Mouse (Mus musculus): ENCODE measurements at regions not wholly inside any gene's neighbourhood (a gene's known extent, or its start where the extent isn't known, plus 50 kb on each side); places are given as distances from the start of the nearest gene placed in this dataset.

DNA sequence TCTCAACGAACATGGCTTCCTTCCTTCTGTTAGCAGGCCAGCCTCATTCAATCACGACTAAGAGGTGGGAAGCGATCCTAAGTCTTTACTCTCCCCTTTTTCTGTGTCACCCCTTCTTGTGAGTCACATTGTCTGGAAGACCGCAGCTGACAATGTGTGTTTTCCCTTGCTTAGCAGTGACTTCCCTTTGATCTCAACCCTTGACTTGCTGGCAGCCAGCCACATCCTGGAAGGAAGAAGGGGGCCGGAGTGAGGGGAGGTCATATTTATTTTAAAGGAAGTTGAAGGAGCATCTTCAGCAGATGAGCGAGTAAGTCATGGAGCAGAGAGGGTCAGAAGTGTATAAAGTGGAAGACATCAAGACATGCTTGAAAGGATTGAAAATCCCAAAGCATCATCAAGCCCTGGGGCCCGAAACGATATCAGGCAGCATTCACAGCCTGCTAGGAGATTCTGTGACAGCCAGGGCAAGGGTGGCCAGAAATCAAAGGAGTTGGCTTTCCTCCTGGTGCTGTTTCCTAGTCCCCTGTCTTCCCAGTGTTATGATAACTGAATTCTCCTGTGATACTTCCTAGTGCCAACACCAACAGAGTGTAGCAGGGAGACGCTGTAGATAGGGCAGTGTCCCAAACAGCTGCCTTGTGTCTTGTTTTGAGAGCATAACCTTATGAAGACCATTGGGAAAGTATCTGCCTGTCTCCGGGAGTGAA, 245.9 kb downstream of the Ankrd16 start:
- H3K4me3 ChIP-seq (ENCODE audit: low read length): no peak overlapping the region
- H3K27ac ChIP-seq (ENCODE audit: low read length): peak overlapping the region; percentile 76
- H3K36me3 ChIP-seq (ENCODE audit: control insufficient read depth, insufficient read depth): no peaks in the 10 kb centered on the region
- 32% methylated on average over 10 of the region's 10 CpGs for WGBS
- H3K4me1 ChIP-seq (ENCODE audit: control insufficient read depth, insufficient read depth, low read length): peaks cover 14% of the 10 kb centered on the region
- peak overlapping the region; percentile 12; the same call in 1 of the 2 replicates for H3K4me2 ChIP-seq (ENCODE audit: low read depth, low read length)
- no peaks in the 10 kb centered on the region for H3K27me3 ChIP-seq (ENCODE audit: control insufficient read depth, insufficient read depth, low read length)
- H3K9me3 ChIP-seq (replicated peaks; ENCODE audit: control insufficient read depth, low read length): no peaks in the 10 kb centered on the region
- peak; percentile 91 for ATAC-seq (replicated peaks; ENCODE audit: extremely low read depth, insufficient read depth, low FRiP score)
- no peak overlapping the region for H3K9ac ChIP-seq (ENCODE audit: low read length)

DNA sequence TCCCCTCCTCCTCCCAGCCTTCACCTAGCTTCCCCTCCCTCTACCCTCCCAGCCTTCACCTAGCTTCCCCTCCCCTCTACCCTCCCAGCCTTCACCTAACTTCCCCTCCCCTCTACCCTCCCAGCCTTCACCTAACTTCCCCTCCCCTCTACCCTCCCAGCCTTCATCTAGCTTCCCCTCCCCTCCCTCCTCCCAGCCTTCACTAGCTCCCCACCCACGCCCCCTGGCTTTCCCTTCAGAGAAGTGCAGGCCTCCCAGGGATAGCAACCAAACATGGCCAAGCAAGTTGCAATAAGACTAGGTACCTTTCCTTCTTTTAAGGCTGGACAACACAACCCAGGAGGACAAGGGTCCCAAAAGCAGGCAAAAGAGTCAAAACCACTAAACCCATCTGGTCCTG, 248.5 kb downstream of the Ankrd16 start:
- Histone ChIP-seq H3K27me3 (ENCODE audit: control insufficient read depth, insufficient read depth, low read length) (no peaks in the 10 kb centered on the region), H3K4me2 (ENCODE audit: low read depth, low read length) (no peak overlapping the region), H3K27ac (ENCODE audit: low read length) (no peak overlapping the region), H3K9ac (ENCODE audit: low read length) (no peak overlapping the region), H3K4me1 (ENCODE audit: control insufficient read depth, insufficient read depth, low read length) (peaks cover 11% of the 10 kb centered on the region), H3K4me3 (ENCODE audit: low read length) (no peak overlapping the region), H3K9me3 (replicated peaks; ENCODE audit: control insufficient read depth, low read length) (no peaks in the 10 kb centered on the region), H3K36me3 (ENCODE audit: control insufficient read depth, insufficient read depth) (no peaks in the 10 kb centered on the region)
- 62% methylated on average over 1 of the region's 1 CpGs for WGBS
- no peak for ATAC-seq (replicated peaks; ENCODE audit: extremely low read depth, insufficient read depth, low FRiP score)

DNA sequence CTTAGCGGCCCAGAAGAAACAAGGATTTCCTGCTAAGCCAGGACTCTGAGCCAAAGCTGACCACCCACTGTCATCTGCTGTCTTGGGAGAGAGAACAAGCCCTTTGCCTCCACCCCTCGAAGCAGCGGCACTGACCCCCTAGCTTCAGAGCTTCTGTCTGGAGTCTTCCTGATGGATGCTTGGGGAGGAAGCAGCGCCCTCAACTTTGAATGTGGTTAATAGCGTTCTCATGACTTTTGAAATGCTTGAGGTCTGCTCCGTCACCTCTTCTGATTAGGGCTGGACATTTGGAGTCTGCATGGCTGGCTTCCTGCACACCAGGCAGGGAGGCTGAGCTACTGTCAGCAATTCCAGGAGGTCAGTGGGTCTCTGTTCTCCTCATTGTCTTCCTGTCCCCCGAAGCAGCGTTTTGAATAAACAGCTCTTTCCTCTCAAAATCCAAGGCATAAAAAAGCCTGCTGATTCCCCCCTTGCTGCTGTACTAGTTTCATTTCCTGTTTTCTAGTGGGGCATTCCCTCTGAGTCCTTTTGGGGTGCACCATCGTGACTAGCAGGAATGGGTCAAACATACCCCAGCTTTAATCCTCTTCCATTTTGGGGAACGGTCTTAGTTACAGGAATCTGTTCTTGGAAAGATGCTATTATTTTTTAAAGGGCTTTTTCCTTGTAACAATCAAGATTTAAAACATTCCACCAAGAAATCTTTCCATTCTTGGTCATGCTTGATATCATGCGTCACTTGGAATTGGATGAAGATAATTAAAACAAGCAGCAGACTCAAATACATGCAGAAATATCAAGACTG, 256.0 kb downstream of the Ankrd16 start:
- Histone ChIP-seq H3K36me3 (ENCODE audit: control insufficient read depth, insufficient read depth) (no peaks in the 10 kb centered on the region), H3K9ac (ENCODE audit: low read length) (no peak overlapping the region), H3K27ac (ENCODE audit: low read length) (peak overlapping the region; percentile 65), H3K4me1 (ENCODE audit: control insufficient read depth, insufficient read depth, low read length) (no peaks in the 10 kb centered on the region), H3K4me3 (ENCODE audit: low read length) (no peak overlapping the region), H3K9me3 (replicated peaks; ENCODE audit: control insufficient read depth, low read length) (no peaks in the 10 kb centered on the region), H3K4me2 (ENCODE audit: low read depth, low read length) (peak overlapping the region; percentile 10; the same call in 1 of the 2 replicates), H3K27me3 (ENCODE audit: control insufficient read depth, insufficient read depth, low read length) (no peaks in the 10 kb centered on the region)
- WGBS: 50% methylated on average over 11 of the region's 11 CpGs
- ATAC-seq (replicated peaks; ENCODE audit: extremely low read depth, insufficient read depth, low FRiP score): peak; percentile 76

DNA sequence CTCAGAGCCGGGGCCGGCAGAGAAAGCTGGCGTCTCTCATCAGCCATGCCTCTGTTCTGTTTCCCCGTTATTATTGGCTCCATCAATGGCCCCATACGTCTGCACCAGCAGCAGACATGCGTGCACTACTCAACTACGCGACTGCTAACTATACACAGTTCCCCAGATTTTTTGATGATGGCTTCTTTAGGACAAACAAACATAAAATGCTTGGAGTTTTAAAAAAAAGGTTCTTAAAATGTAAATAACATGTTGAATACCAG, 256.6 kb downstream of the Ankrd16 start:
- Histone ChIP-seq H3K9me3 (replicated peaks; ENCODE audit: control insufficient read depth, low read length) (no peaks in the 10 kb centered on the region), H3K4me3 (ENCODE audit: low read length) (no peak overlapping the region), H3K4me1 (ENCODE audit: control insufficient read depth, insufficient read depth, low read length) (no peaks in the 10 kb centered on the region), H3K36me3 (ENCODE audit: control insufficient read depth, insufficient read depth) (no peaks in the 10 kb centered on the region), H3K9ac (ENCODE audit: low read length) (no peak overlapping the region), H3K27ac (ENCODE audit: low read length) (peak overlapping the region; percentile 65), H3K4me2 (ENCODE audit: low read depth, low read length) (no peak overlapping the region), H3K27me3 (ENCODE audit: control insufficient read depth, insufficient read depth, low read length) (no peaks in the 10 kb centered on the region)
- 62% methylated on average over 8 of the region's 8 CpGs for WGBS
- no peak for ATAC-seq (replicated peaks; ENCODE audit: extremely low read depth, insufficient read depth, low FRiP score)

GRCm38 (mm10) chr2:12049386-12049785, 252.3 kb downstream of the Itga8 start:
- Histone ChIP-seq H3K27ac (ENCODE audit: low read length) (no peak overlapping the region; the same call in 1 of the 2 replicates), H3K4me2 (ENCODE audit: low read depth, low read length) (peak overlapping the region; percentile 27; the same call in 1 of the 2 replicates), H3K27me3 (ENCODE audit: control insufficient read depth, insufficient read depth, low read length) (no peaks in the 10 kb centered on the region), H3K4me1 (ENCODE audit: control insufficient read depth, insufficient read depth, low read length) (peaks cover 9% of the 10 kb centered on the region), H3K4me3 (ENCODE audit: low read length) (no peak overlapping the region), H3K9me3 (replicated peaks; ENCODE audit: control insufficient read depth, low read length) (no peaks in the 10 kb centered on the region), H3K36me3 (ENCODE audit: control insufficient read depth, insufficient read depth) (no peaks in the 10 kb centered on the region), H3K9ac (ENCODE audit: low read length) (no peak overlapping the region)
- 42% methylated on average over 7 of the region's 7 CpGs for WGBS
- ATAC-seq (replicated peaks; ENCODE audit: extremely low read depth, insufficient read depth, low FRiP score): no peak

GRCm38 (mm10) chr2:12049972-12050371, 251.8 kb downstream of the Itga8 start:
- Histone ChIP-seq H3K27me3 (ENCODE audit: control insufficient read depth, insufficient read depth, low read length) (no peaks in the 10 kb centered on the region), H3K4me3 (ENCODE audit: low read length) (no peak overlapping the region), H3K9me3 (replicated peaks; ENCODE audit: control insufficient read depth, low read length) (no peaks in the 10 kb centered on the region), H3K9ac (ENCODE audit: low read length) (no peak overlapping the region), H3K36me3 (ENCODE audit: control insufficient read depth, insufficient read depth) (no peaks in the 10 kb centered on the region), H3K4me2 (ENCODE audit: low read depth, low read length) (no peak overlapping the region), H3K27ac (ENCODE audit: low read length) (no peak overlapping the region), H3K4me1 (ENCODE audit: control insufficient read depth, insufficient read depth, low read length) (peaks cover 9% of the 10 kb centered on the region)
- ATAC-seq (replicated peaks; ENCODE audit: extremely low read depth, insufficient read depth, low FRiP score): no peak

DNA sequence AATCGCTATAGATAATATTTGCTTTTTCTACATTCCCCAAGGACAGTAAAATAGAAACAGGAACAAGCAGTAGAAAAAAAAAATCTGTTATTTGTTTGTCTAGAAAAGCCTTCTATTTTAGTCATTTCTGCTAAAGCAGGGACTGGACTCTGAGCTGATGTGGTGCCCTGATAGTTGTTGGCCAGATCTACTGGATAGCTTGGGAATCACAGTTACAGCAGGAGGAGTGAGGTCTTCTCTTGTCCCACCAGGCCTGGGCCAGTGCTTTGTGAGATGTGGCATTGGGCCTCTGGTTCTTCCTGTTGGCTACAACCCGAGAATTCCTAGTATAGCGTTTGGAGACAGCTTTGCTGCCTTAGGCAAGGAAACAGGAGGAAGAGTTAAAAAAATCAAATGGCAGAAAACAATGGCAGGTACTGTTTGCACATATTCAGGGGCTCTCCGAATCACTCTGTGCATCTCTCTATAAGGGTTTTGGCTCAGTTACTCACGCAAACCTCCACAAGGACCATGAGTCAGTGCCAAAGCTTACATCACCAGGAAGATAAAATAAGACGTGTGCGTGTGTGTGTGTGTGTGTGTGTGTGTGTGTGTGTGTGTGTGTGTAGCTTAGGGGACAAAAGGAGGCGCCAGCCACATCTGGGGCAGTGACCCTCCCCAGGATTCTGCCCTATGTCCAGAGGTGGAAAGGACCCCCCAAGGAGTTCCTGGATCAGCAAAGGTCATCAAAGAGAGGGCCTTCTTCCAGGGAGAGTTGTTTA, 248.1 kb downstream of the Itga8 start:
- 0 out of 2 replicates have a peak, but pooled peaks have one; percentile 38 for ATAC-seq (replicated peaks; ENCODE audit: extremely low read depth, insufficient read depth, low FRiP score)

GRCm38 (mm10) chr2:12054165-12054500, 247.6 kb downstream of the Itga8 start:
- peaks cover 7% of the 10 kb centered on the region for H3K4me1 ChIP-seq (ENCODE audit: control insufficient read depth, insufficient read depth, low read length)
- no peaks in the 10 kb centered on the region for H3K36me3 ChIP-seq (ENCODE audit: control insufficient read depth, insufficient read depth)
- WGBS: 35% methylated on average over 3 of the region's 3 CpGs
- H3K9me3 ChIP-seq (replicated peaks; ENCODE audit: control insufficient read depth, low read length): no peaks in the 10 kb centered on the region
- ATAC-seq (replicated peaks; ENCODE audit: extremely low read depth, insufficient read depth, low FRiP score): no peak
- H3K27me3 ChIP-seq (ENCODE audit: control insufficient read depth, insufficient read depth, low read length): no peaks in the 10 kb centered on the region
- peak overlapping the region; percentile 82 for H3K27ac ChIP-seq (ENCODE audit: low read length)
- no peak overlapping the region for H3K4me3 ChIP-seq (ENCODE audit: low read length)
- no peak overlapping the region for H3K4me2 ChIP-seq (ENCODE audit: low read depth, low read length)
- H3K9ac ChIP-seq (ENCODE audit: low read length): no peak overlapping the region

More for the DNA sequence above, 248.1 kb downstream of the Itga8 start:
- H3K27ac ChIP-seq (ENCODE audit: low read length): peak overlapping the region; percentile 82
- no peak overlapping the region for H3K9ac ChIP-seq (ENCODE audit: low read length)
- H3K4me3 ChIP-seq (ENCODE audit: low read length): no peak overlapping the region
- H3K4me2 ChIP-seq (ENCODE audit: low read depth, low read length): no peak overlapping the region; the same call in 1 of the 2 replicates
- no peaks in the 10 kb centered on the region for H3K27me3 ChIP-seq (ENCODE audit: control insufficient read depth, insufficient read depth, low read length)
- H3K36me3 ChIP-seq (ENCODE audit: control insufficient read depth, insufficient read depth): no peaks in the 10 kb centered on the region
- H3K9me3 ChIP-seq (replicated peaks; ENCODE audit: control insufficient read depth, low read length): no peaks in the 10 kb centered on the region
- peaks cover 7% of the 10 kb centered on the region for H3K4me1 ChIP-seq (ENCODE audit: control insufficient read depth, insufficient read depth, low read length)
- 42% methylated on average over 8 of the region's 8 CpGs for WGBS

Data from heart, embryonic 16.5 days (tissue).